Mouse (Mus musculus) lung, adult 2 months (tissue): ENCODE results near the gene Ctdsp1. TPM values are rescaled to one million over a fixed set of nuclear protein-coding genes. Genes with fewer than 3 reads are reported as not detected.
"Not testable (repeated sequence)": the region's sequence is repeated elsewhere in the genome, so short reads cannot be mapped to it uniquely, and the experiment has no call there.

Experiments used
- DNase-seq: peaks from one replicate; pipeline ENCODE4 v3.0.0; 2022
- H3K4me1 ChIP-seq: fragments of 200-500 bp; 2 replicates; pipeline ENCODE4 v1.6.1; 2011; ENCODE audit warnings: low read length; ENCODE audit not compliant: control insufficient read depth, insufficient read depth
- H3K4me3 ChIP-seq: fragments of 200-500 bp; replicated peaks from 2 replicates; pipeline ENCODE3; 2011; ENCODE audit warnings: low read depth, mild to moderate bottlenecking, control low read depth, low read length; ENCODE audit errors: extremely low read depth
- CTCF ChIP-seq: fragments of 200-500 bp; IDR thresholded peaks from 2 replicates; pipeline ENCODE4 v1.5.1; 2011; ENCODE audit warnings: mild to moderate bottlenecking, low read length, control low read depth; ENCODE audit not compliant: insufficient read depth
- POLR2A ChIP-seq: fragments of 200-500 bp; IDR thresholded peaks from 2 replicates; pipeline ENCODE4 v1.6.1; 2011; ENCODE audit warnings: low read depth, mild to moderate bottlenecking, control low read depth, low read length, borderline replicate concordance; ENCODE audit errors: extremely low read depth
- WGBS: fragments of 180-500 bp; shearing (Covaris S2); methylation state at CpG from one replicate; pipeline ENCODE4 v1.1.7; 2018; 5-methylcytosine and 5-hydroxymethylcytosine counted together
- polyA plus RNA-seq: library from polyadenylated mRNA; depleted of rRNA; stranded (reverse); fragments of >200 nt; gene quantifications from 2 replicates; pipeline ENCODE4 v1.2.3, GENCODE M21; 2012

Ctdsp1 gene
- polyA plus RNA-seq, 1 experiment = 200 TPM

DNA sequence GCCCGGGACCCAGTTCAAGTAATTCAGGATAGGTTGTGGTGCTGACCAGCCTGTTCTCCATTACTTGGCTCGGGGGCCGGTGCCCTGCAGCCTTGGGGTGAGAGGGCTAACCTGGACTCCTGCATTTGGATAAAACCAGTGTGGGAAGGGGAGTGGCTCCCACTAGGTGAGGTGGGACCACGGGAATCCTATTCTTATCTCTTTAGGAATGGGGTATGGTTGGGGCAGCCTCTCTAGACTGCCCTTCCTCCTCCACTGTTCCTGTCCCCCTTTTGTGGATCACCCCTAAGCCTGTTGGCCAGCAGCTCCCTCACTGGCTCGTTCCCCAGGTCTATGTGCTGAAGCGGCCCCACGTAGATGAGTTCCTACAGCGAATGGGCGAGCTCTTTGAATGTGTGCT, 3.0 kb downstream of the Ctdsp1 start:
- no peak for DNase-seq
- 84% methylated on average over 9 of the region's 9 CpGs for WGBS
- TF ChIP-seq CTCF (no peak), POLR2A (no peak)

DNA sequence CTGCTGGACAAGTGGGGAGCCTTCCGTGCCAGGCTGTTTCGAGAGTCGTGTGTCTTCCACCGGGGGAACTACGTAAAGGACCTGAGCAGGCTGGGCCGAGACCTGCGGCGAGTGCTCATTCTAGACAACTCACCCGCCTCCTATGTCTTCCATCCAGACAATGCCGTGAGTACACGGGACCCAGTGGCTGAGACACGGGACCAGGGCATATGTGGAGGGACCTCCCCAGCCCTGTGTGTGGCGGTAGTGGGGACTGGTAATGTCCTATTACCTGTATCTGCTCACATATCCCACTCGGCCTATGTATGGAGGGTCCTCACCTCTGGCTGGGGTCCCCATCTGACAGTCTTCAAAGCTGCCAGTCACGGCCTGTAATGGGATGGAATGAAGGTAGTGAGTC, 3.5 kb downstream of the Ctdsp1 start:
- DNase-seq = no peak
- TF ChIP-seq CTCF (no peak), POLR2A (no peak)
- WGBS = 86% methylated on average over 15 of the region's 15 CpGs
- H3K4me1 ChIP-seq = peaks cover 11% of the 10 kb centered on the region
- no peak overlapping the region for H3K4me3 ChIP-seq

More for the DNA sequence above, 3.0 kb downstream of the Ctdsp1 start:
- Histone ChIP-seq H3K4me1 (peaks cover 14% of the 10 kb centered on the region), H3K4me3 (no peak overlapping the region)

- no peak for DNase-seq
- TF ChIP-seq CTCF (no peak), POLR2A (no peak)
- Histone ChIP-seq H3K4me1 (peaks cover 7% of the 10 kb centered on the region), H3K4me3 (no peak overlapping the region)
- 75% methylated on average over 13 of the region's 13 CpGs for WGBS
Observed at GRCm38 (mm10) chr1:74395290-74395689, 4.0 kb downstream of the Ctdsp1 start.

DNA sequence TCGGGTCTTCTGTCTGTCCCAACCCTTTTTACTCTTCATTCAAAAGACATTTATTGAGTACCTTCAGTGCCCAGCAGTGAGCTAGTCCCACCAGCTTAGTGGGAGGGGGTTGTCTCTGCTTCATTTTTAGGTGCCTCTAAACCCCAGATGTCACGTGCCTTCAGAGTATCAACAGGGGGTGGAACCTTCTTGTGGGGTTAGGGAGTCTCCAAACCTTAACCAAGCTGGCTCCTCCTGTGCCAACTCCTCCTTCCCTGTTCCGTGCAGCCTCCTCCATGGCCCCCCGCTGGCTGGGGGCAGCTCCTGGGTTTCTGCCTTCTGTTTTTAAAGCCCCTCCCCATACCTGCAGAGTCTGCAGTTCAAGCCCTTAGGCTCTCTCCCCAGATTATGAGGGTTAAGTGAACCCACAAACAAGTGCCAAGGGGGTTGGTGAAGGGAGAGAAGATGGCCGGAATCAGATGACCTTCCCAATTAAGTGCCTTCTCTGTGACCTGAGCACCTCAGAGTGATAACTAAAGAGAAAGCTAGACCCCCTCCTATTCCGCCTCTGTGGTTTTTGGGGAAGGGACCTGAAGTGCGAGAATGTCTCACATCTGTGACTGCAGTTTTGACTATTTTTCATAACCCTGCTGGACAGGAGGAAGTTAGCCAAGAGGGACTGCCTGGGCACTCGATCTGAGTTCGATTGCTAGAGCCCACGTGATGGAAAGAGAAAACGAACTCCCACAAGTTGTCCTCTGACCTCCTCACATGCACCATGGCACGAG, 5.3 kb downstream of the Ctdsp1 start:
- peak; percentile 59 for DNase-seq
- 8% methylated on average over 12 of the region's 12 CpGs for WGBS
- not testable (repeated sequence) for H3K4me1 ChIP-seq
- H3K4me3 ChIP-seq = peak overlapping the region; percentile 12

GRCm38 (mm10) chr1:74397268-74397918, 6.1 kb downstream of the Ctdsp1 start:
- peak; percentile 99 for DNase-seq
- Histone ChIP-seq H3K4me1 (peaks cover 5% of the 10 kb centered on the region), H3K4me3 (peak overlapping the region; percentile 65)
- peak; percentile 97 for TF ChIP-seq POLR2A
- peak; percentile 69 for TF ChIP-seq CTCF
- under 1% methylated on average over 41 of the region's 41 CpGs for WGBS

GRCm38 (mm10) chr1:74397919-74398451, 6.7 kb downstream of the Ctdsp1 start:
- WGBS = 3% methylated on average over 11 of the region's 11 CpGs
- peak; percentile 71 for DNase-seq
- TF ChIP-seq CTCF = peak; percentile 60
- peak; percentile 16; the same call in 1 of the 2 replicates for TF ChIP-seq POLR2A

GRCm38 (mm10) chr1:74400531-74400930, 9.2 kb downstream of the Ctdsp1 start:
- WGBS = 57% methylated on average over 3 of the region's 3 CpGs
- TF ChIP-seq POLR2A (no peak), CTCF (no peak)
- no peak for DNase-seq
- H3K4me1 ChIP-seq = no peaks in the 10 kb centered on the region
- no peak overlapping the region for H3K4me3 ChIP-seq

More at GRCm38 (mm10) chr1:74397919-74398451, 6.7 kb downstream of the Ctdsp1 start:
- H3K4me1 ChIP-seq = peaks cover 1% of the 10 kb centered on the region
- H3K4me3 ChIP-seq = peak overlapping the region; percentile 65

DNA sequence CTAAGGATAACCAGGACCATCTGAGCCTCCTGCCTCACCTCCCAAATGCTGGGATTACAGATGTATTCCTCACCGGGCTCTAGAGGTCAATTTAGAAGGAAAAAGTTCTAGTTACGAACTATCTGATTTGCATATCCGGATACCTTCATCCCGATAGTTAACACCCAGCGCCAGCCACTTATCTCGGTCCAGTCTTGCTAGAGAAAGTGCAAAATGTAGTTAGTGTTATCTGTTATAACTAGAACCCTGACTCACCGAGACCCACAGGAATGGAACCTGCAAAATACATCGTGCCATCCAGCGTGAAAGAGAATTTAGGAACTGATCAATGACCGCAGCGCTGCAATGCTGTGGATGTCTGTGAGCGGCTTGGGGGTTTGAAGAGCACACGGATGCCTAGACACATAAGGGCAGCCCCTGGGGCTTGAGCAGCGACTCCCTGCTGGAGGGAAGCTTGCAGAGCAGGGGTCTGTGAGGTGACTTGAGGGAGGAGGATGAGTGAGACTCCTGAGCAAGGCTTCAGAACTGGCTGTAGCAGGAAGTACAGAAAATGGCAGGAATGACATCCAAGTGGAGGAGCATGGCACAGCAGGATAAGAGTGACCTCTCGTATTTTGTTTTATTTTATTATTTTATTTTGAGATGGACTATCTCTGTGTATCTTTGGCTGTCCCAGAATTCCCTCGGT, 9.8 kb downstream of the Ctdsp1 start:
- no peaks in the 10 kb centered on the region for H3K4me1 ChIP-seq
- TF ChIP-seq CTCF = no peak
- TF ChIP-seq POLR2A = no peak
- DNase-seq = no peak
- WGBS = 46% methylated on average over 16 of the region's 16 CpGs
- H3K4me3 ChIP-seq = no peak overlapping the region

- TF ChIP-seq POLR2A (no peak), CTCF (no peak)
- no peak for DNase-seq
- WGBS = 79% methylated on average over 4 of the region's 4 CpGs
- H3K4me1 ChIP-seq = no peaks in the 10 kb centered on the region
- no peak overlapping the region for H3K4me3 ChIP-seq
Observed at GRCm38 (mm10) chr1:74404206-74404605, 12.9 kb downstream of the Ctdsp1 start.
